Mouse (Mus musculus) MEL (cell line): ENCODE measurements around the gene Gbp9. TPM values are rescaled to one million over a fixed set of nuclear protein-coding genes. Genes with fewer than 3 reads are reported as not detected.
"Not testable (repeated sequence)": the region's sequence is repeated elsewhere in the genome, so short reads cannot be mapped to it uniquely, and the experiment has no call there.

ENCODE experiments used
- DNase-seq: peaks from one replicate; pipeline ENCODE4 v3.0.0; 2011; ENCODE audit warnings: low read depth, low spot score
- H3K27ac ChIP-seq: 2 replicates; pipeline ENCODE4 v1.5.1; 2012; ENCODE audit warnings: low read depth, mild to moderate bottlenecking, control low read depth, low read length, moderate library complexity; ENCODE audit not compliant: control insufficient read depth
- H3K27me3 ChIP-seq, 2 experiments: fragments of 150-350 bp in 1 of 2; sonication (generic) in 1 of 2; 2 replicates each; pipeline ENCODE4 v1.6.1; 2012; ENCODE audit warnings: low read length in 2 of 2, mild to moderate bottlenecking in 2 of 2, improper control_type of control experiment in 1 of 2, moderate library complexity in 1 of 2; ENCODE audit not compliant: insufficient read depth in 2 of 2, control insufficient read depth in 1 of 2
- H3K36me3 ChIP-seq, 2 experiments: 2 replicates each; pipeline ENCODE4 v1.6.1; 2012 to 2014; ENCODE audit warnings: low read length in 2 of 2, improper control_type of control experiment in 1 of 2, inconsistent platforms in 1 of 2, mild to moderate bottlenecking in 1 of 2; ENCODE audit not compliant: insufficient read depth in 2 of 2, control insufficient read depth in 1 of 2
- H3K4me1 ChIP-seq, 2 experiments: fragments of 150-350 bp in 1 of 2; sonication (generic) in 1 of 2; 2 replicates each; pipeline ENCODE4 v1.6.1; 2012; ENCODE audit warnings: low read length in 2 of 2, improper control_type of control experiment in 1 of 2, mild to moderate bottlenecking in 1 of 2; ENCODE audit not compliant: insufficient read depth in 2 of 2, control insufficient read depth in 1 of 2
- H3K4me3 ChIP-seq, 2 experiments: fragments of 150-350 bp in 1 of 2; sonication (generic) in 1 of 2; 2 replicates each; pipeline ENCODE4 v1.5.1; 2012; ENCODE audit warnings: low read depth in 2 of 2, low read length in 2 of 2, mild to moderate bottlenecking in 2 of 2, moderate library complexity in 2 of 2, control low read depth in 1 of 2, improper control_type of control experiment in 1 of 2; ENCODE audit not compliant: control insufficient read depth in 1 of 2, insufficient read depth in 1 of 2
- H3K79me2 ChIP-seq: 2 replicates; pipeline ENCODE4 v1.6.1; 2012; ENCODE audit warnings: mild to moderate bottlenecking, low read length, moderate library complexity; ENCODE audit not compliant: control insufficient read depth, poor library complexity, insufficient read depth
- H3K9ac ChIP-seq: 2 replicates; pipeline ENCODE4 v1.6.1; 2012; ENCODE audit warnings: low read depth, mild to moderate bottlenecking, control low read depth, low read length, moderate library complexity; ENCODE audit not compliant: control insufficient read depth, poor library complexity, severe bottlenecking
- H3K9me3 ChIP-seq: fragments of 150-350 bp; sonication (generic); replicated peaks from 2 replicates; pipeline ENCODE4 v1.6.1; 2012; ENCODE audit warnings: mild to moderate bottlenecking, low read length, improper control_type of control experiment, moderate library complexity; ENCODE audit not compliant: insufficient read depth
- CHD2 ChIP-seq: IDR thresholded peaks from 2 replicates; pipeline ENCODE4 v1.6.1; 2011; ENCODE audit warnings: low read length, improper control_type of control experiment
- ETS1 ChIP-seq: IDR thresholded peaks from 2 replicates; pipeline ENCODE4 v1.6.1; 2012; ENCODE audit warnings: low read depth, mild to moderate bottlenecking, inconsistent platforms, low read length, improper control_type of control experiment, moderate library complexity
- KAT2A ChIP-seq: conservative IDR thresholded peaks from 2 replicates; pipeline ENCODE4 v1.6.1; 2012; ENCODE audit warnings: low read depth, low read length, improper control_type of control experiment, inconsistent platforms
- MAFK ChIP-seq: IDR thresholded peaks from 2 replicates; pipeline ENCODE4 v1.6.1; 2011; ENCODE audit warnings: low read depth, mild to moderate bottlenecking, low read length, improper control_type of control experiment, borderline replicate concordance
- MAX ChIP-seq: IDR thresholded peaks from 2 replicates; pipeline ENCODE4 v1.6.1; 2011; ENCODE audit warnings: low read length, improper control_type of control experiment
- MEF2A ChIP-seq: IDR thresholded peaks from 2 replicates; pipeline ENCODE4 v1.6.1; 2014; ENCODE audit warnings: low read depth, mild to moderate bottlenecking, inconsistent platforms, low read length, improper control_type of control experiment; ENCODE audit not compliant: poor library complexity, insufficient replicate concordance, severe bottlenecking; ENCODE audit errors: extremely low read depth
- MYB ChIP-seq: IDR thresholded peaks from 2 replicates; pipeline ENCODE4 v1.6.1; 2011; ENCODE audit warnings: mild to moderate bottlenecking, low read depth, low read length, improper control_type of control experiment
- MYC ChIP-seq: IDR thresholded peaks from 2 replicates; pipeline ENCODE4 v1.6.1; 2011; ENCODE audit warnings: low read depth, mild to moderate bottlenecking, low read length, improper control_type of control experiment, moderate library complexity
- POLR2AphosphoS2 ChIP-seq: IDR thresholded peaks from 2 replicates; pipeline ENCODE4 v1.6.1; 2011; ENCODE audit warnings: low read length, improper control_type of control experiment
- SIN3A ChIP-seq: IDR thresholded peaks from 2 replicates; pipeline ENCODE4 v1.6.1; 2012; ENCODE audit warnings: low read length, improper control_type of control experiment, inconsistent platforms
- UBTF ChIP-seq: IDR thresholded peaks from 2 replicates; pipeline ENCODE4 v1.6.1; 2012; ENCODE audit warnings: low read depth, mild to moderate bottlenecking, inconsistent platforms, low read length, improper control_type of control experiment, moderate library complexity, borderline replicate concordance; ENCODE audit not compliant: insufficient read depth
- USF2 ChIP-seq, 2 experiments: IDR thresholded peaks; 2 replicates each; pipeline ENCODE4 v1.6.1; 2011 to 2012; ENCODE audit warnings: improper control_type of control experiment in 2 of 2, low read length in 2 of 2, borderline replicate concordance in 1 of 2, inconsistent platforms in 1 of 2, low read depth in 1 of 2, mild to moderate bottlenecking in 1 of 2; ENCODE audit not compliant: insufficient read depth in 1 of 2
- ZC3H11A ChIP-seq: IDR thresholded peaks from 2 replicates; pipeline ENCODE4 v1.6.1; 2012; ENCODE audit warnings: low read depth, mild to moderate bottlenecking, inconsistent platforms, low read length, improper control_type of control experiment
- ZMIZ1 ChIP-seq: IDR thresholded peaks from 2 replicates; pipeline ENCODE4 v1.6.1; 2012; ENCODE audit warnings: low read depth, mild to moderate bottlenecking, inconsistent platforms, low read length, improper control_type of control experiment, moderate library complexity
- ZNF384 ChIP-seq: IDR thresholded peaks from 2 replicates; pipeline ENCODE4 v1.6.1; 2012; ENCODE audit warnings: low read depth, mild to moderate bottlenecking, inconsistent platforms, low read length, improper control_type of control experiment
- polyA plus RNA-seq, 2 experiments: library from polyadenylated mRNA; stranded (reverse) in 1 of 2; unstranded in 1 of 2; fragments of >175 nt in 1 of 2; fragments of >200 nt in 1 of 2; gene quantifications; 2 replicates each; pipeline versions ENCODE4 v1.2.1 to v1.2.4; 2012; ENCODE audit warnings: low replicate concordance in 2 of 2, low read depth in 1 of 2; ENCODE audit not compliant: insufficient read length in 2 of 2, insufficient read depth in 1 of 2, missing spikeins in 1 of 2
- total RNA-seq: library from RNA; depleted of rRNA; stranded (reverse); fragments of 300-350 nt; gene quantifications from 2 replicates; pipeline ENCODE4 v1.2.3, GENCODE M21; 2012

Gene Gbp9
- total and polyA plus RNA-seq, 3 experiments, result 0.10 to 0.19 TPM; not detected in 1

DNA sequence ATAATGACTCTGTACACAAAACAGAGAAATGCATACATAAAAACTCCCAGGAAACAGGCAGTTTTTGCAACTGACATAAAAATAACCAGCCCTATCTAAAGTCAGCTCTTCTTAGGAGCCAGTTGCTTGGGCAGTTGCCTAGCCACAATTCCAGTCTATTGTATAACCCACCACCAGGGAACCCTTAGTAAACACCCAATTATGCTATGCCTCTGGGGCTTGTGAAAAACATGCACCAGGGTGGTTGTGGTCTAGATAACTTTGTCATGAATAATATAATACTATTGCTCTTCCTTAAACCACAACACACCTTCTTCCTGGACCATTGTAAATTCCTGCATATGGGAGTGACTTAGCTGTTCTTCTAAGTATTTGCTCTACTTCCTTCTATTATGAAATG is 14.7 kb upstream of the Gbp9 start:
- Histone ChIP-seq H3K9ac (no peak overlapping the region), H3K4me1 (no peaks in the 10 kb centered on the region), H3K27ac (no peak overlapping the region), H3K79me2 (no peaks in the 10 kb centered on the region), H3K27me3 (no peaks in the 10 kb centered on the region), H3K9me3 (no peaks in the 10 kb centered on the region), H3K4me3 (no peak overlapping the region), H3K36me3 (no peaks in the 10 kb centered on the region)
- TF ChIP-seq SIN3A (no peak), CHD2 (no peak), MYC (no peak), ZMIZ1 (no peak)
- no peak for DNase-seq

DNA sequence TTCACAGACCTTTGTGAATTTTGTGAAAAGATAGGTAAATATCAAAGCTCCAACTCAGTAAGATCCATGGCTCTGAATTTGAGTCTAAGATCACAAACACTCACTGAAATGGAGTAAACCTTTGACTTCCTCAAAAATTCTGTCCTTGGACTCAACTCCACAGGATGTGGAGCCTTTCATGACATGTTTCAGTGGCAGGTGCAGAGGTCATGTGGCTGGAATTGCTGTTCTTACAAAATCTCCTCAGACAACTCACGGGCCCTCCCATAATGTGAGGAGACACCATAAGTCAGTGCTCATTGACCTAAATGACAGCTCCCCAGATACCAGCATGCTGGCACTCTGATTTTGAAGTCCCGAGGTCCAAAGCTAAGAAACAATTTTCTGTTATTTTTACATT is 8.7 kb upstream of the Gbp9 start:
- H3K9me3 ChIP-seq, H3K36me3 ChIP-seq, H3K27ac ChIP-seq, H3K9ac ChIP-seq, H3K4me3 ChIP-seq, H3K79me2 ChIP-seq, DNase-seq, H3K27me3 ChIP-seq, H3K4me1 ChIP-seq: not testable (repeated sequence)

DNA sequence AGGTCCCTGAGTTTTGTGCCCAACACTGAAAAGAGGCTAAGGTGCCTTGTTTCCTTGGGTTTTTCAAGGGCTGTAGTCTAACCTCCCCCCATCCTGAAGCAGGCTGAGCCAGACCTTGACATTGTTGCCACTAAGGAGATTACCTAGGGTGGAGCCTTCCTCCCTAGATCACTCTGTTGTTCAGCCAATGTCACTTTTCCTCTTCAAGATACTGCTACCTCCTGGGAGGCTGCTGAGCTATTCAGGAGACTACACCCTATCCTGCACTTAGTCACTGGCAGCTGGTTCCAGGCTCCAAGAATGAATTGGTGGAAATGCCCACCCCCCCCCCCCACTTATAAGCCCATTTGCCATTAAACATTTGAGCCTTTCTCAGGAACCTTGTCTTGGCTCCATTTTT is 7.1 kb upstream of the Gbp9 start:
- no peak for DNase-seq
- TF ChIP-seq ZC3H11A (no peak), POLR2AphosphoS2 (no peak), MAX (no peak), ETS1 (no peak), USF2 (IDR thresholded peaks at IDR 0.05; ENCODE audit: borderline replicate concordance in 1 of 2, insufficient read depth in 1 of 2, low read depth in 1 of 2, low read length in 2 of 2) (no peak), UBTF (no peak), MYB (no peak), KAT2A (no peak), MYC (no peak), MEF2A (no peak), ZNF384 (no peak), MAFK (no peak)
- Histone ChIP-seq H3K4me3 (no peak overlapping the region), H3K4me1 (no peaks in the 10 kb centered on the region), H3K27me3 (no peaks in the 10 kb centered on the region), H3K79me2 (no peaks in the 10 kb centered on the region), H3K9me3 (no peaks in the 10 kb centered on the region), H3K36me3 (no peaks in the 10 kb centered on the region), H3K9ac (no peak overlapping the region), H3K27ac (no peak overlapping the region)

DNA sequence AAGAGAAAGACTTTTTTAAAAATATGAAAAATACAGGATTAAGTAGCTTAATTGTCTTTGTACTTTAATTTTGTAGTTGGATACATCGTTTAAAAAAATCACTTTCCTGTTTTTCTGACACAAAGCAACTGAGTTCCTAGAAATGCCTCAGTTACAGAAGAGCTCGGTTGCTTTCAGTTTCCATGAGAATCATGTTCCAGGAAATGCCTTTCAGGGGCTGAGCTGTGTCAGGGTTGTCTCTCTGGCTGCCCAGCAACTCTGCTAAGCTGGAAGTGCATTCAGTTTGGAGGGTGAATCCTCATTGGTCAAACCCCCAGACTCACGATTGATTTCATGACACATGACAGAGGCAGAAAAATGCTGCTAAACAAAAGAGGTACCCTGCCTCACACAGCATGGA is 6.4 kb upstream of the Gbp9 start:
- H3K27ac ChIP-seq, H3K4me3 ChIP-seq: not testable (repeated sequence)

DNA sequence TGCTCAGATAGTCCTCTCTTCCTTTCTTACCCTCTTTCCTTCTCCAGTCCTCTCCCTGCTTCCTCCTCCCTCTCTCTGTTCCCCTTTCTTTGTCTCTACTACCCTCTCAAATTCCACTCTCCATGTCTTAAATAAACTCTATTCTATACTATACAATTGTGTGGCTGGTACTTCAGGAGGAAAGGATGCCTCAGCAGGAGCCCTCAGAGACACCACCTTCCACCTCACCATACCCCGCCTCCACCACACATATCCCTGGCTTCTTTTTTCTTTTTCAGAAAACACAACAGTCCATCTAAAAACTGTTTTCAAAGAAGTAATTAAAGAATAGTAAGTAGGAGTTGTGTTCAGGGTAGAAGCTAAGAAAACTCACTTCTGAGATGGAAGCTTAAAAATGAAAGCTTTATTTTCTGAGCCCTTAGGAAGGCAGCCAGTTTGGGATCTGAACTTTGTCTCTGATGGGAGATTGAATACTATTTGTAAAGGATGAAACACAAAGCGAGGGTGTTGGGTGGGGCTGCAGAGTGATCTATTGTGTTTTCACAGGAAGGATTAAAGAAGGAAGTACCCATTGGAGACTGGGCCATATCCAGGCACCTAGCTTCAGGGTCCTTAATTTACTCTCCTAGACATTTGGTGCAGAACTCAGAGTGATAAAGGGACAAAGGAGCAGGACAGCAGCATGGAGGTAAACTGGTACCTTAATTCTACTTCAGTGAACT is 911 bp upstream of the Gbp9 start:
- not testable (repeated sequence) for H3K36me3 ChIP-seq, H3K4me1 ChIP-seq, H3K79me2 ChIP-seq, H3K27ac ChIP-seq, H3K9ac ChIP-seq, DNase-seq, H3K4me3 ChIP-seq, H3K27me3 ChIP-seq, H3K9me3 ChIP-seq

More for the DNA sequence above, 6.4 kb upstream of the Gbp9 start:
- H3K36me3 ChIP-seq, H3K27me3 ChIP-seq, DNase-seq, H3K79me2 ChIP-seq, H3K9me3 ChIP-seq, H3K9ac ChIP-seq, H3K4me1 ChIP-seq: not testable (repeated sequence)
